Mouse (Mus musculus) erythroblast, adult 5-6 weeks (primary cell): ENCODE data around the gene C1ql4. TPM values are rescaled to one million over a fixed set of nuclear protein-coding genes. Genes with fewer than 3 reads are reported as not detected.
"Not testable (repeated sequence)": the region's sequence is repeated elsewhere in the genome, so short reads cannot be mapped to it uniquely, and the experiment has no call there.

Experiments
- ATAC-seq: replicated peaks from 2 replicates; pipeline ENCODE4 v1.8.0; 2016; ENCODE audit warnings: moderate number of reproducible peaks, mild to moderate bottlenecking, moderate TSS enrichment, inconsistent platforms; ENCODE audit not compliant: poor library complexity, low FRiP score, severe bottlenecking
- total RNA-seq, 2 experiments: library from RNA; stranded (forward) in 1 of 2; stranded (reverse) in 1 of 2; fragments of 150-400 nt in 1 of 2; fragments of 200-764, 138-1000 nt in 1 of 2; gene quantifications; 2 replicates each; pipeline versions ENCODE4 v1.2.3 to v1.2.4; 2015 to 2017; ENCODE audit warnings: low replicate concordance in 2 of 2

C1ql4 gene
- total RNA-seq, 2 experiments from 2014 or later: not detected

- ATAC-seq: no peak
Measured at GRCm38 (mm10) chr15:99078181-99078910, 9.3 kb downstream of the C1ql4 start.

- ATAC-seq: not testable (repeated sequence)
Measured at GRCm38 (mm10) chr15:99076011-99076410, 11.6 kb downstream of the C1ql4 start.

GRCm38 (mm10) chr15:99074600-99075333, 12.8 kb downstream of the C1ql4 start:
- peak; percentile 97 for ATAC-seq

GRCm38 (mm10) chr15:99074019-99074599, 13.5 kb downstream of the C1ql4 start, which contains the start of gene Troap:
Gene Troap (plus strand): TSS chr15:99074575.
- peak; percentile 51 for ATAC-seq

- no peak for ATAC-seq
Measured at GRCm38 (mm10) chr15:99071988-99072387, 15.6 kb downstream of the C1ql4 start.

- no peak for ATAC-seq
Measured at GRCm38 (mm10) chr15:99065557-99066165, 22.0 kb downstream of the C1ql4 start.

- peak; percentile 47; the same call in 1 of the 2 replicates for ATAC-seq
Measured at GRCm38 (mm10) chr15:99056332-99056731, 31.3 kb downstream of the C1ql4 start.

- no peak for ATAC-seq
Measured at GRCm38 (mm10) chr15:99055511-99055961, 32.1 kb downstream of the C1ql4 start.

GRCm38 (mm10) chr15:99055040-99055439, 32.6 kb downstream of the C1ql4 start, which contains the start of gene Prph:
Gene Prph (plus strand): TSS chr15:99055174.
- no peak for ATAC-seq

GRCm38 (mm10) chr15:99053373-99053772, 34.2 kb downstream of the C1ql4 start:
- no peak for ATAC-seq

GRCm38 (mm10) chr15:99049473-99050253, 38.0 kb downstream of the C1ql4 start:
- ATAC-seq: peak; percentile 80

GRCm38 (mm10) chr15:99045734-99046133, 41.9 kb downstream of the C1ql4 start:
- ATAC-seq: not testable (repeated sequence)

GRCm38 (mm10) chr15:99044854-99045253, 42.8 kb downstream of the C1ql4 start:
- no peak for ATAC-seq

- no peak; the same call in 1 of the 2 replicates for ATAC-seq
Measured at GRCm38 (mm10) chr15:99042334-99042733, 45.3 kb downstream of the C1ql4 start.

- no peak for ATAC-seq
Measured at GRCm38 (mm10) chr15:99040920-99041856, 46.4 kb downstream of the C1ql4 start.

GRCm38 (mm10) chr15:99039996-99040919, 47.4 kb downstream of the C1ql4 start:
- 0 out of 2 replicates have a peak, but pooled peaks have one; percentile 47 for ATAC-seq

GRCm38 (mm10) chr15:99039306-99039705, 48.3 kb downstream of the C1ql4 start:
- no peak for ATAC-seq
